Mouse (Mus musculus) limb, embryonic 12.5 days (tissue): Measurements from ENCODE around the gene Col1a1. TPM values are rescaled to one million over a fixed set of nuclear protein-coding genes. Genes with fewer than 3 reads are reported as not detected.

Experiments
- ATAC-seq: fragments of 200-750 bp; cut with Nextera tagmentation; 2 replicates; pipeline ENCODE4 v1.8.0; 2017; ENCODE audit warnings: low read depth, moderate TSS enrichment; ENCODE audit not compliant: insufficient number of reproducible peaks, insufficient read depth, low FRiP score, low TSS enrichment
- H3K27ac ChIP-seq: fragments of 300-500 bp; sonication (generic); 2 replicates; pipeline ENCODE4 v1.5.1; 2016; ENCODE audit warnings: mild to moderate bottlenecking, moderate library complexity
- H3K27me3 ChIP-seq: fragments of 300-500 bp; sonication (generic); 2 replicates; pipeline ENCODE4 v1.6.1; 2016; ENCODE audit warnings: mild to moderate bottlenecking, moderate library complexity
- H3K36me3 ChIP-seq: fragments of 300-500 bp; sonication (generic); 2 replicates; pipeline ENCODE4 v1.6.1; 2016; ENCODE audit warnings: mild to moderate bottlenecking, moderate library complexity
- H3K4me1 ChIP-seq: fragments of 300-500 bp; sonication (generic); replicated peaks from 2 replicates; pipeline ENCODE4 v1.6.1; 2016
- H3K4me2 ChIP-seq: fragments of 300-500 bp; sonication (generic); 2 replicates; pipeline ENCODE4 v1.6.1; 2016; ENCODE audit warnings: mild to moderate bottlenecking, moderate library complexity
- H3K4me3 ChIP-seq: fragments of 300-500 bp; sonication (generic); replicated peaks from 2 replicates; pipeline ENCODE4 v1.5.1; 2016; ENCODE audit warnings: mild to moderate bottlenecking
- H3K9ac ChIP-seq: fragments of 300-500 bp; sonication (generic); replicated peaks from 2 replicates; pipeline ENCODE4 v1.6.1; 2016; ENCODE audit warnings: mild to moderate bottlenecking, moderate library complexity
- H3K9me3 ChIP-seq: fragments of 300-500 bp; sonication (generic); 2 replicates; pipeline ENCODE4 v1.6.1; 2016; ENCODE audit warnings: mild to moderate bottlenecking, moderate library complexity
- WGBS: fragments of 180-500 bp; shearing (Covaris S2); methylation state at CpG from one replicate; pipeline ENCODE4 v1.1.7; 2016; 5-methylcytosine and 5-hydroxymethylcytosine counted together
- polyA plus RNA-seq: library from polyadenylated mRNA; unstranded; fragments of >200 nt; fragmentation: Nextera tagmentation; extraction: Ambion mirVana; gene quantifications from 2 replicates; pipeline ENCODE4 v1.2.1, GENCODE M21; 2016

Gene Col1a1
- polyA plus RNA-seq: 290 and 351 TPM in 2 replicates

- peaks cover 13% of the 10 kb centered on the region; the same call in 1 of the 2 replicates for H3K27me3 ChIP-seq
- peak within 1 kb of the TSS; percentile 82 for H3K4me2 ChIP-seq
- peaks cover 52% of the 10 kb centered on the region for H3K4me1 ChIP-seq
- peaks cover 22% of the 10 kb centered on the region for H3K36me3 ChIP-seq
- peak within 1 kb of the TSS; percentile 54 for H3K4me3 ChIP-seq
- 11% methylated on average over 19 of the region's 19 CpGs for WGBS
- H3K9ac ChIP-seq: peak within 1 kb of the TSS; percentile 70
- ATAC-seq: no peak
- no peaks in the 10 kb centered on the region for H3K9me3 ChIP-seq
- peak within 1 kb of the TSS; percentile 89 for H3K27ac ChIP-seq
These were observed at the start of gene Col1a1 for GRCm38 (mm10) chr11:94936045-94936444. Gene Col1a1 (plus strand): TSS chr11:94936224.

- H3K27ac ChIP-seq: peak overlapping the region; percentile 54
- 0 out of 2 replicates have a peak, but pooled peaks cover 4% of the 10 kb centered on the region for H3K4me1 ChIP-seq
- H3K9me3 ChIP-seq: no peaks in the 10 kb centered on the region
- no peak overlapping the region for H3K4me3 ChIP-seq
- H3K9ac ChIP-seq: no peak overlapping the region
- no peak overlapping the region for H3K4me2 ChIP-seq
- 25% methylated on average over 6 of the region's 6 CpGs for whole genome bisulfite sequencing
- no peaks in the 10 kb centered on the region for H3K27me3 ChIP-seq
- H3K36me3 ChIP-seq: no peaks in the 10 kb centered on the region
- no peak for ATAC-seq
These were observed 44.9 kb upstream of the Col1a1 start for GRCm38 (mm10) chr11:94891155-94891554.

GRCm38 (mm10) chr11:94896753-94897376 lies 39.2 kb upstream of the Col1a1 start:
- no peak for ATAC-seq
- Histone ChIP-seq H3K4me3 (no peak overlapping the region), H3K27ac (peak overlapping the region; percentile 73), H3K4me2 (no peak overlapping the region), H3K9ac (no peak overlapping the region), H3K27me3 (no peaks in the 10 kb centered on the region), H3K4me1 (peaks cover 13% of the 10 kb centered on the region), H3K36me3 (no peaks in the 10 kb centered on the region), H3K9me3 (no peaks in the 10 kb centered on the region)
- WGBS: 66% methylated on average over 16 of the region's 16 CpGs

- Histone ChIP-seq H3K9me3 (no peaks in the 10 kb centered on the region), H3K4me1 (peaks cover 13% of the 10 kb centered on the region), H3K27me3 (no peaks in the 10 kb centered on the region), H3K4me2 (no peak overlapping the region), H3K27ac (no peak overlapping the region), H3K36me3 (no peaks in the 10 kb centered on the region), H3K9ac (no peak overlapping the region), H3K4me3 (no peak overlapping the region)
- no peak for ATAC-seq
- WGBS: 77% methylated on average over 2 of the region's 2 CpGs
These were observed 34.8 kb upstream of the Col1a1 start for GRCm38 (mm10) chr11:94901231-94901630.

GRCm38 (mm10) chr11:94904306-94904705 lies 31.7 kb upstream of the Col1a1 start:
- H3K9ac ChIP-seq: no peak overlapping the region
- H3K9me3 ChIP-seq: no peaks in the 10 kb centered on the region
- H3K36me3 ChIP-seq: no peaks in the 10 kb centered on the region
- H3K27me3 ChIP-seq: no peaks in the 10 kb centered on the region
- H3K4me2 ChIP-seq: no peak overlapping the region
- no peaks in the 10 kb centered on the region for H3K4me1 ChIP-seq
- H3K27ac ChIP-seq: no peak overlapping the region
- H3K4me3 ChIP-seq: no peak overlapping the region
- ATAC-seq: no peak
- 89% methylated on average over 3 of the region's 3 CpGs for WGBS

GRCm38 (mm10) chr11:94910971-94911370 lies 25.1 kb upstream of the Col1a1 start:
- Histone ChIP-seq H3K4me2 (no peak overlapping the region), H3K4me3 (no peak overlapping the region), H3K9ac (no peak overlapping the region), H3K4me1 (peaks cover 13% of the 10 kb centered on the region), H3K36me3 (no peaks in the 10 kb centered on the region), H3K9me3 (no peaks in the 10 kb centered on the region), H3K27ac (no peak overlapping the region), H3K27me3 (no peaks in the 10 kb centered on the region)
- 88% methylated on average over 5 of the region's 5 CpGs for WGBS
- no peak for ATAC-seq

GRCm38 (mm10) chr11:94912568-94912967 lies 23.5 kb upstream of the Col1a1 start:
- Histone ChIP-seq H3K4me1 (peaks cover 22% of the 10 kb centered on the region), H3K9me3 (no peaks in the 10 kb centered on the region), H3K4me3 (no peak overlapping the region), H3K27me3 (no peaks in the 10 kb centered on the region), H3K27ac (no peak overlapping the region), H3K4me2 (no peak overlapping the region), H3K36me3 (no peaks in the 10 kb centered on the region), H3K9ac (no peak overlapping the region)
- ATAC-seq: no peak
- 69% methylated on average over 3 of the region's 3 CpGs for WGBS

GRCm38 (mm10) chr11:94913302-94914090 lies 22.5 kb upstream of the Col1a1 start:
- Histone ChIP-seq H3K27ac (no peak overlapping the region), H3K27me3 (no peaks in the 10 kb centered on the region), H3K9ac (no peak overlapping the region), H3K36me3 (no peaks in the 10 kb centered on the region), H3K9me3 (no peaks in the 10 kb centered on the region), H3K4me1 (peaks cover 22% of the 10 kb centered on the region), H3K4me2 (no peak overlapping the region), H3K4me3 (no peak overlapping the region)
- no peak for ATAC-seq
- WGBS: 65% methylated on average over 6 of the region's 6 CpGs

GRCm38 (mm10) chr11:94915675-94916403 lies 20.2 kb upstream of the Col1a1 start:
- no peak overlapping the region for H3K4me3 ChIP-seq
- H3K36me3 ChIP-seq: no peaks in the 10 kb centered on the region
- H3K9ac ChIP-seq: no peak overlapping the region
- 26% methylated on average over 13 of the region's 16 CpGs for WGBS
- peak overlapping the region; percentile 18; the same call in 1 of the 2 replicates for H3K27ac ChIP-seq
- no peaks in the 10 kb centered on the region for H3K27me3 ChIP-seq
- H3K4me2 ChIP-seq: no peak overlapping the region
- H3K4me1 ChIP-seq: peaks cover 22% of the 10 kb centered on the region
- no peak for ATAC-seq
- H3K9me3 ChIP-seq: no peaks in the 10 kb centered on the region

GRCm38 (mm10) chr11:94916477-94916876 lies 19.5 kb upstream of the Col1a1 start:
- Histone ChIP-seq H3K27me3 (no peaks in the 10 kb centered on the region), H3K36me3 (no peaks in the 10 kb centered on the region), H3K9me3 (no peaks in the 10 kb centered on the region), H3K4me3 (no peak overlapping the region), H3K9ac (no peak overlapping the region), H3K4me1 (peaks cover 26% of the 10 kb centered on the region), H3K4me2 (no peak overlapping the region), H3K27ac (peak overlapping the region; percentile 18; the same call in 1 of the 2 replicates)
- 30% methylated on average over 4 of the region's 4 CpGs for WGBS
- ATAC-seq: no peak

- no peaks in the 10 kb centered on the region for H3K27me3 ChIP-seq
- no peak for ATAC-seq
- H3K9me3 ChIP-seq: no peaks in the 10 kb centered on the region
- no peaks in the 10 kb centered on the region for H3K36me3 ChIP-seq
- H3K9ac ChIP-seq: no peak overlapping the region
- H3K27ac ChIP-seq: 0 out of 2 replicates have a peak overlapping the region, but pooled peaks have one; percentile 64
- no peak overlapping the region for H3K4me3 ChIP-seq
- 64% methylated on average over 6 of the region's 6 CpGs for WGBS
- H3K4me1 ChIP-seq: peaks cover 22% of the 10 kb centered on the region
- no peak overlapping the region for H3K4me2 ChIP-seq
These were observed 18.3 kb upstream of the Col1a1 start for GRCm38 (mm10) chr11:94917717-94918116.
